Mouse (Mus musculus) fibroblast of lung, adult 2 months (primary cell): Measurements from ENCODE around the gene Ly6g6f.

ENCODE experiments used
- DNase-seq: peaks from one replicate; pipeline ENCODE4 v3.0.0-alpha.2; 2011; ENCODE audit warnings: low read depth

The Ly6g6f gene

GRCm38 (mm10) chr17:35105740-35106389 is 20.5 kb upstream of the Ly6g6f start:
- DNase-seq, result no peak

GRCm38 (mm10) chr17:35104754-35105153 is 19.3 kb upstream of the Ly6g6f start:
- no peak for DNase-seq

- DNase-seq, result no peak
These were observed 18.7 kb upstream of the Ly6g6f start for GRCm38 (mm10) chr17:35104079-35104478.

- no peak for DNase-seq
These were observed 17.8 kb upstream of the Ly6g6f start for GRCm38 (mm10) chr17:35103221-35103690.

- no peak for DNase-seq
These were observed 16.9 kb upstream of the Ly6g6f start for GRCm38 (mm10) chr17:35102299-35102698.

- DNase-seq, result no peak
These were observed 15.8 kb upstream of the Ly6g6f start for GRCm38 (mm10) chr17:35101161-35101560.

GRCm38 (mm10) chr17:35100196-35100765 is 14.9 kb upstream of the Ly6g6f start:
- no peak for DNase-seq

GRCm38 (mm10) chr17:35097164-35097655 is 11.8 kb upstream of the Ly6g6f start:
- DNase-seq, result no peak

- no peak for DNase-seq
These were observed 11.2 kb upstream of the Ly6g6f start for GRCm38 (mm10) chr17:35096597-35096996.

- no peak for DNase-seq
These were observed 9.3 kb upstream of the Ly6g6f start for GRCm38 (mm10) chr17:35094475-35095365.

- DNase-seq, result no peak
These were observed 7.2 kb upstream of the Ly6g6f start for GRCm38 (mm10) chr17:35092403-35093198.

- no peak for DNase-seq
These were observed 4.9 kb upstream of the Ly6g6f start for GRCm38 (mm10) chr17:35090166-35090932.

GRCm38 (mm10) chr17:35088825-35089644 is 3.6 kb upstream of the Ly6g6f start, which contains the start of gene Abhd16a:
TSS of gene Abhd16a (plus strand) at chr17:35089263.
- DNase-seq, result peak; percentile 71

GRCm38 (mm10) chr17:35088151-35088550 is 2.7 kb upstream of the Ly6g6f start:
- no peak for DNase-seq

GRCm38 (mm10) chr17:35083929-35084497 is 1.4 kb downstream of the Ly6g6f start:
- DNase-seq, result no peak

GRCm38 (mm10) chr17:35082841-35083576 is 2.4 kb downstream of the Ly6g6f start:
- DNase-seq, result no peak

GRCm38 (mm10) chr17:35080710-35081109 is 4.7 kb downstream of the Ly6g6f start:
- no peak for DNase-seq

GRCm38 (mm10) chr17:35080248-35080647 is 5.2 kb downstream of the Ly6g6f start:
- no peak for DNase-seq

GRCm38 (mm10) chr17:35079778-35080177 is 5.6 kb downstream of the Ly6g6f start:
- no peak for DNase-seq
